Mouse (Mus musculus): ENCODE measurements at regions not wholly inside any gene's neighbourhood (a gene's known extent, or its start where the extent isn't known, plus 50 kb on each side); places are given as distances from the start of the nearest gene placed in this dataset.

GRCm38 (mm10) chr8:25370947-25371346 lies 546.8 kb upstream of the Adam5 start:
- TF ChIP-seq CTCF (IDR thresholded peaks at IDR 0.05; ENCODE audit: low read depth, low read length) (no peak), POLR2A (IDR thresholded peaks at IDR 0.05; ENCODE audit: borderline replicate concordance, low read depth, low read length) (no peak)

All from bone marrow macrophage, adult 2 months (primary cell).